Mouse (Mus musculus) hematopoietic multipotent progenitor cell, adult 10-12 weeks (in vitro differentiated cells): ENCODE results near the gene AW549877. TPM values are rescaled to one million over a fixed set of nuclear protein-coding genes. Genes with fewer than 3 reads are reported as not detected.

Experiments
- polyA plus RNA-seq: library from polyadenylated mRNA; stranded (reverse); fragments of >175 nt; gene quantifications from 2 replicates; pipeline ENCODE4 v1.2.3, GENCODE M21; 2012; ENCODE audit warnings: low replicate concordance

The AW549877 gene
- 2.3 and 5.6 TPM in 2 replicates for polyA plus RNA-seq

GRCm38 (mm10) chr15:3995448-3996266 is at the start of gene AW549877:
TSS of gene AW549877 (minus strand) at chr15:3995744.

GRCm38 (mm10) chr15:4026231-4026773 is 30.8 kb upstream of the AW549877 start, which contains the start of gene Oxct1:
TSS of gene Oxct1 (plus strand) at chr15:4026383.

GRCm38 (mm10) chr15:3979061-3979848 is 16.3 kb downstream of the AW549877 start, which contains the start of gene Fbxo4:
TSS of gene Fbxo4 (minus strand) at chr15:3979573.

Other genes with a start within 250 kb of the AW549877 start
- 11.0 and 15.8 TPM in 2 replicates for gene Fbxo4, start 16.2 kb downstream of the AW549877 start, polyA plus RNA-seq
- gene Oxct1, start 30.6 kb upstream of the AW549877 start, polyA plus RNA-seq = 32.4 and 39.5 TPM in 2 replicates